Mouse (Mus musculus) liver, embryonic 12.5 days (tissue): ENCODE measurements around the gene Slc25a38. TPM values are rescaled to one million over a fixed set of nuclear protein-coding genes. Genes with fewer than 3 reads are reported as not detected.

Experiments used
- ATAC-seq: fragments of 200-750 bp; cut with Nextera tagmentation; 2 replicates; pipeline ENCODE4 v1.8.0; 2017; ENCODE audit warnings: moderate number of reproducible peaks, mild to moderate bottlenecking, moderate library complexity
- H3K27ac ChIP-seq: fragments of 300-500 bp; sonication (generic); 2 replicates; pipeline ENCODE4 v1.5.1; 2016; ENCODE audit warnings: mild to moderate bottlenecking
- H3K27me3 ChIP-seq: fragments of 300-500 bp; sonication (generic); replicated peaks from 2 replicates; pipeline ENCODE4 v1.6.1; 2016; ENCODE audit warnings: mild to moderate bottlenecking, moderate library complexity
- H3K36me3 ChIP-seq: fragments of 300-500 bp; sonication (generic); 2 replicates; pipeline ENCODE4 v1.6.1; 2016; ENCODE audit warnings: mild to moderate bottlenecking, moderate library complexity
- H3K4me1 ChIP-seq: fragments of 300-500 bp; sonication (generic); 2 replicates; pipeline ENCODE4 v1.6.1; 2016
- H3K4me2 ChIP-seq: fragments of 300-500 bp; sonication (generic); 2 replicates; pipeline ENCODE4 v1.6.1; 2016; ENCODE audit warnings: mild to moderate bottlenecking, moderate library complexity
- H3K4me3 ChIP-seq: fragments of 300-500 bp; sonication (generic); 2 replicates; pipeline ENCODE4 v1.5.1; 2016; ENCODE audit warnings: mild to moderate bottlenecking, moderate library complexity
- H3K9ac ChIP-seq: fragments of 300-500 bp; sonication (generic); 2 replicates; pipeline ENCODE4 v1.6.1; 2016; ENCODE audit warnings: mild to moderate bottlenecking, moderate library complexity
- H3K9me3 ChIP-seq: fragments of 300-500 bp; sonication (generic); replicated peaks from 2 replicates; pipeline ENCODE4 v1.6.1; 2016; ENCODE audit warnings: mild to moderate bottlenecking, moderate library complexity
- WGBS: fragments of 180-500 bp; shearing (Covaris S2); methylation state at CpG from one replicate; pipeline ENCODE4 v1.1.7; 2016; ENCODE audit not compliant: insufficient replicate concordance; 5-methylcytosine and 5-hydroxymethylcytosine counted together
- polyA plus RNA-seq: library from polyadenylated mRNA; unstranded; fragments of >200 nt; fragmentation: Nextera tagmentation; extraction: Ambion mirVana; gene quantifications from 2 replicates; pipeline ENCODE4 v1.2.1, GENCODE M21; 2016

Gene Slc25a38
- polyA plus RNA-seq, 1 experiment from 2014 or later, result 144 TPM

- peak within 1 kb of the TSS; percentile 99 for H3K4me3 ChIP-seq
- H3K9ac ChIP-seq, result peak within 1 kb of the TSS; percentile 100
- under 1% methylated on average over 69 of the region's 72 CpGs for WGBS
- H3K27me3 ChIP-seq, result no peaks in the 10 kb centered on the region
- peak within 1 kb of the TSS; percentile 93 for H3K4me2 ChIP-seq
- no peaks in the 10 kb centered on the region for H3K9me3 ChIP-seq
- H3K27ac ChIP-seq, result peak within 1 kb of the TSS; percentile 96
- peaks cover 53% of the 10 kb centered on the region for H3K4me1 ChIP-seq
- peaks cover 66% of the 10 kb centered on the region for H3K36me3 ChIP-seq
- peak; percentile 94 for ATAC-seq
Measured at GRCm38 (mm10) chr9:120127538-120128251, 17.5 kb downstream of the Slc25a38 start, which contains the start of gene Rpsa. TSS of gene Rpsa (plus strand) at chr9:120127689.

DNA sequence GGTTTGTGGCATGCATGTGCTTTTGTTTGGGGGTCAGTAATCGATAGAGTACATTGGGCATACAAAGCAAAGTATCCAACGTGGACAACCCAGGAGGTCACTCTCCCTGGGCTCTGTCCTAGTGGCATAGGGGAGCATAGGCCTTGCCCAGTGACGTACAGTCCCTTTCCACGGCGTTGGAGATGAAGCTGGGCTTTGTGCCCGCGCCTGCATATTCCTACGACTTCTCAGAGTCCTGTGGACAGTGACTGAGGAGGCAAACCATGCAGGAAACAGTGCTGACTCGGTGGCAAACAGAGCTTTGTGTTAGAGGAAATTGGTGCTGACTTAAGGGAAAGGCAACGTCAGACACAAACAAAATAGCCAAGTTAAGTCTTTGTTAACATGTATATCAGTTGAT lies 19.1 kb downstream of the Slc25a38 start:
- peaks cover 53% of the 10 kb centered on the region for H3K36me3 ChIP-seq
- peak overlapping the region; percentile 93 for H3K4me2 ChIP-seq
- peak overlapping the region; percentile 99 for H3K4me3 ChIP-seq
- H3K9ac ChIP-seq, result peak overlapping the region; percentile 100
- peak overlapping the region; percentile 96 for H3K27ac ChIP-seq
- H3K4me1 ChIP-seq, result peaks cover 53% of the 10 kb centered on the region
- ATAC-seq, result no peak
- H3K9me3 ChIP-seq, result no peaks in the 10 kb centered on the region
- WGBS, result 29% methylated on average over 10 of the region's 10 CpGs
- H3K27me3 ChIP-seq, result no peaks in the 10 kb centered on the region

DNA sequence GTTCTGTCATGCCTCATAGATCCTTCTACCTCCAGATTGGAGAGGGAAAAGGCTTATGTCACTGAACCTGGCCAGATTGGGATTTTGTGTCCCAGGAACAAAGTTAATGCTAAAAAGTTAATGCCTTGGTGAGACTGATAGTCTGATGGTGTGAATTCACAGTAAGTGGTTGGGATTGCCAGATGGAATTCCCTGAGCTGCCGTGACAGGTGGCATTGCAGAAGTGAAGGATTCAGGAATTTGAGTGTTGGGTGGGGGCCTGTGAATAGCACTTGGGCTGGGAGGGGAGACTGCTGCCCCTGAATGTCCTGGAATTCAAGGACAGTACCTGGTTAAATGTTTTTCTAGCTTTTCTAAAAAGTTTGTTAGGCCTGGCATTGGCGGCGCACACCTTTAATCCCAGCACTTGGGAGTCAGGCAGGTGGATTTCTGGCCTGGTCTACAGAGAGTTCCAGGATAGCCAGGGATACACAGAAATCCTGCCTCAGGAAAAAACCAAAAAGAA lies 21.7 kb downstream of the Slc25a38 start:
- H3K9me3 ChIP-seq, result no peaks in the 10 kb centered on the region
- 92% methylated on average over 3 of the region's 3 CpGs for WGBS
- H3K36me3 ChIP-seq, result peaks cover 47% of the 10 kb centered on the region
- peak overlapping the region; percentile 96 for H3K27ac ChIP-seq
- peaks cover 40% of the 10 kb centered on the region for H3K4me1 ChIP-seq
- no peak overlapping the region for H3K4me2 ChIP-seq
- no peak for ATAC-seq
- 0 out of 2 replicates have a peak overlapping the region, but pooled peaks have one; percentile 27 for H3K9ac ChIP-seq
- H3K27me3 ChIP-seq, result no peaks in the 10 kb centered on the region
- no peak overlapping the region; the same call in 1 of the 2 replicates for H3K4me3 ChIP-seq

GRCm38 (mm10) chr9:120132980-120133754 lies 23.0 kb downstream of the Slc25a38 start:
- H3K9ac ChIP-seq, result no peak overlapping the region
- H3K27me3 ChIP-seq, result no peaks in the 10 kb centered on the region
- H3K9me3 ChIP-seq, result no peaks in the 10 kb centered on the region
- peak; percentile 56 for ATAC-seq
- peak overlapping the region; percentile 96 for H3K27ac ChIP-seq
- no peak overlapping the region for H3K4me2 ChIP-seq
- WGBS, result 22% methylated on average over 8 of the region's 8 CpGs
- peaks cover 47% of the 10 kb centered on the region for H3K36me3 ChIP-seq
- H3K4me1 ChIP-seq, result peaks cover 35% of the 10 kb centered on the region
- H3K4me3 ChIP-seq, result no peak overlapping the region

DNA sequence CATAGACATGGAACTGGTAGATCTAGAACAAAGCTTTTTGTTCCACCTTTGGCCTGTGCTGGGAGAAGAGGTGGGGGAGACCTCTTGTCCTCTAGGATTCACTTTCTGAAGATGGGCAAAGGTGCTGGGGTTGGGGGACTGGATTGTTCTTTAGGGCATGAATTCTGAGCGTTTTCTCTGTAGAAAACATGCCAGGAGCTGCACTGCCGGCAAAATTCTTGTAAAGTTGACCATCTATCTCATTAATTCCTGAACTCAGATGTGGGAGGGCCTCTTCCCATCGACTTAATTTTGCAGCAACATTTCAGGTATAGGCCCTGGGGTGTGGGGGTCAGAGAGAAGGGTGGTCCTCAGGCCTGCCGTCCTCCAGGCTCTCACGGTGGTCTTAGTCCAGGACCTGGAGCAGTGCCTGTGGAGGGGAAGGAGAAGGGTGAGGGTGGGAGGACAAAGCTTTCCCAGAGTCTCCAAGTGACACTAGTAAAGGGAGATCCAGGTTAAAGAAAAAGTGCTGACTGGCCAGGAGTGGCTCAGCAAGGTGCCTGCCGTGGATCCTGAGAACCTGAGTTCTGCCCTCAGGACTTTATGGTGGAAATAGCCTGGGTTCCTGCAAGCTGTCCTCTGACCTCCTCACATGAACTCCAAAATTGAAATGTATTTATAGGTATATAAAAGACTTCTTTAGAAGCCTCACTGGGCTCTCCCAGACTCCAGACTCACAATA lies 23.7 kb downstream of the Slc25a38 start:
- Histone ChIP-seq H3K4me1 (peaks cover 30% of the 10 kb centered on the region), H3K36me3 (peaks cover 41% of the 10 kb centered on the region), H3K4me2 (no peak overlapping the region), H3K27me3 (no peaks in the 10 kb centered on the region), H3K4me3 (no peak overlapping the region), H3K27ac (peak overlapping the region; percentile 96), H3K9ac (no peak overlapping the region), H3K9me3 (no peaks in the 10 kb centered on the region)
- 40% methylated on average over 6 of the region's 6 CpGs for WGBS
- no peak for ATAC-seq

DNA sequence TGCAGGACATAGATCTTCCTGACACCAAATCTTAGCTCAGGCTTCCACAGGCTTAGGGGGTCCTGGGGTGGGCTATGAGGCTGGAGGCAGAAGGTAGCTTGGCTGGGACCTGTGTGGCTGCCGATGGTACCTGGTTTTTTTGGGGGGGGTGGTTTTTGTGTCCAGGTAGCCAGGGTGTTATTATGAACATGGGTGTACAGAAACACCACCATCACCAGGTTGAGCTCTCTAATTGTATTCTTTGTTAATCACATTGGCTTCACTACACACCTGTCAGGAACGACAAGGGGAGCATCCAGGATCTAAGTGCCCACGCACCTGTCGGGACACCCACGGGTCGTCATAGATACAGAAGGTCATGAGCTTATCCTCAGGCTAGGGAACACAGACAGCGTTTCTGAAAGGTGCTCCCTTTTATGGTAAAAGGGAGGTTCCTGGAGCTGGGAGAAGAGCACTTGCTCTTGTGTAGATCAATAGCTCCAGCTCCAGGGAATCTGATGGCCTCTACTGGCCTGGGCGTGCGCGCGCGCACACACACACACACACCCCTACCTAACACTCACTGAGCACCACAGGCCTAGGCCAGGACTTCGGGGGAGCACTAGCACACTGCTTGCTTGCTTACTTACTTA lies 24.5 kb downstream of the Slc25a38 start:
- H3K27me3 ChIP-seq, result no peaks in the 10 kb centered on the region
- peaks cover 33% of the 10 kb centered on the region for H3K36me3 ChIP-seq
- H3K4me1 ChIP-seq, result peaks cover 23% of the 10 kb centered on the region
- no peak for ATAC-seq
- 74% methylated on average over 13 of the region's 13 CpGs for WGBS
- no peak overlapping the region for H3K4me2 ChIP-seq
- no peak overlapping the region for H3K4me3 ChIP-seq
- H3K27ac ChIP-seq, result peak overlapping the region; percentile 96
- H3K9ac ChIP-seq, result no peak overlapping the region
- no peaks in the 10 kb centered on the region for H3K9me3 ChIP-seq

- no peaks in the 10 kb centered on the region for H3K9me3 ChIP-seq
- no peak for ATAC-seq
- H3K4me1 ChIP-seq, result peaks cover 16% of the 10 kb centered on the region
- no peak overlapping the region for H3K4me3 ChIP-seq
- H3K4me2 ChIP-seq, result no peak overlapping the region
- no peaks in the 10 kb centered on the region for H3K27me3 ChIP-seq
- H3K9ac ChIP-seq, result no peak overlapping the region
- H3K36me3 ChIP-seq, result peaks cover 25% of the 10 kb centered on the region
- H3K27ac ChIP-seq, result no peak overlapping the region; the same call in 1 of the 2 replicates
- 85% methylated on average over 11 of the region's 11 CpGs for WGBS
Measured at GRCm38 (mm10) chr9:120135454-120135853, 25.3 kb downstream of the Slc25a38 start.

DNA sequence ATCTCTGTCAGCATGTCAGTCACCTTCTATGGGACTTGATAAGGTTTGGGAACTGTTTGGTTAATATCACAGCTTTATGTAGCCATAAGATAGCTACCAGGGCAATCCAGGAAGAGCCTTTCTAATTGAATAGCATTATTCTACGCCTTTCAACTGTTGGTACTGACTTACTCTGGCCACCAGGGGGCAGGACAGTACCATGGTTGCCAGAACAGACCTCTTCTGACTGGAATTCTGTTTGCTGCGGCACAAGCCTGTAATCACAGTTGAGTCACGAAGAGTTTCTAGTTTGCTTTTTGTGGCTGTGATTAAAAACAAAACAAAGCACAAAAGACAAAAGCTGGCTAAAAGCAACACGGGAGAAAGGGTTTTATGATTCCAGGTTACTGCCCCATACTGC lies 30.5 kb downstream of the Slc25a38 start:
- ATAC-seq, result peak; percentile 57; the same call in 1 of the 2 replicates
- no peak overlapping the region for H3K4me3 ChIP-seq
- H3K9me3 ChIP-seq, result no peaks in the 10 kb centered on the region
- H3K36me3 ChIP-seq, result no peaks in the 10 kb centered on the region
- no peak overlapping the region for H3K4me2 ChIP-seq
- peaks cover 21% of the 10 kb centered on the region for H3K27me3 ChIP-seq
- no peak overlapping the region for H3K9ac ChIP-seq
- H3K27ac ChIP-seq, result no peak overlapping the region
- 13% methylated on average over 4 of the region's 4 CpGs for WGBS
- no peaks in the 10 kb centered on the region for H3K4me1 ChIP-seq

DNA sequence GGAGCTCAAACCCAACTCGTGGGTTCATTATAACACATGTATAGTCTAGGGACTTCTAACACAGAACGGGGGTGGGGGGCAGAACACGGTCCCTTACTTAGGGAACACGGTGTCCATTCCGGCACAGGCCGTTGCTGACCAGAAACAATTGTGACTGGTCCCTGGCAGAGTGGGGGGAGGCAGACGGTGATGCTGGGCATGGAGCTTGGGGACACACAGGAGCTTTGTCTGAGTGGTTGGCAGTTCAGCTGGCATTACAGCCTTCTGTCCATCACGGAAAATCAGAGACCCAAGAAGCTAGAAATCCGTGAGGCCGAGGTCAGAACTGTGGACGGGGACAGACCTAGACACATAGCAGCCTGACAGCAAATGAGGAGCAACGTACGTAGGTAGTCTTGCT lies 34.3 kb downstream of the Slc25a38 start:
- no peak overlapping the region for H3K4me2 ChIP-seq
- 74% methylated on average over 13 of the region's 13 CpGs for WGBS

GRCm38 (mm10) chr9:120149222-120149828 lies 39.2 kb downstream of the Slc25a38 start, which contains the start of gene Mobp:
TSS of gene Mobp (plus strand) at chr9:120149707.
- Histone ChIP-seq H3K27ac (no peak within 1 kb of the TSS), H3K4me3 (no peak within 1 kb of the TSS), H3K4me2 (no peak within 1 kb of the TSS), H3K27me3 (no peaks in the 10 kb centered on the region; the same call in 1 of the 2 replicates), H3K4me1 (no peaks in the 10 kb centered on the region), H3K9ac (no peak within 1 kb of the TSS), H3K36me3 (no peaks in the 10 kb centered on the region), H3K9me3 (no peaks in the 10 kb centered on the region)
- 64% methylated on average over 11 of the region's 11 CpGs for WGBS
- no peak for ATAC-seq

More for the DNA sequence above, 34.3 kb downstream of the Slc25a38 start:
- Histone ChIP-seq H3K27ac (no peak overlapping the region), H3K9ac (no peak overlapping the region), H3K4me1 (no peaks in the 10 kb centered on the region), H3K4me3 (no peak overlapping the region), H3K9me3 (no peaks in the 10 kb centered on the region), H3K27me3 (peaks cover 21% of the 10 kb centered on the region), H3K36me3 (no peaks in the 10 kb centered on the region)
- ATAC-seq, result no peak

DNA sequence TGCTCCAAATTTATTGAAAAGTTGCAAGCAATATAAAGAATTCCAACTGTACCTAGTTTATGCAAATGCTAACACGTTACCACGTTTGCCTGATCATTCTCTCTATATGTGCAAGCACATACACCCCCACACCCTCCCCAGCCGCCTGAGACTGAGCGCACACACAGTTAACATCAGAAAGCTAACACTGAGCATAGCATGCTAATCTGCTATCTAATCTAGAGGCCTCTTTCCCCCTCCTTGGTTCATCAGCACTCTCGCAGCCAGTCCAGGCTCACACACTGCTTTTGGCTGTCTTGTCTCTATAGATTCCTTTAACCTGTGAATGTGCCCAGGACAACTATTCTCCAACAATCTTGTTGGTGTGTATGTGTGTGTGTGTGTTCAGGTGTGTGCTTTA lies 41.0 kb downstream of the Slc25a38 start:
- Histone ChIP-seq H3K4me2 (no peak overlapping the region), H3K9ac (no peak overlapping the region), H3K4me1 (no peaks in the 10 kb centered on the region), H3K36me3 (no peaks in the 10 kb centered on the region), H3K27me3 (no peaks in the 10 kb centered on the region; the same call in 1 of the 2 replicates), H3K27ac (no peak overlapping the region), H3K4me3 (no peak overlapping the region), H3K9me3 (no peaks in the 10 kb centered on the region)
- 46% methylated on average over 5 of the region's 5 CpGs for WGBS
- no peak for ATAC-seq
